Mouse (Mus musculus) ZHBTc4 (cell line): Measurements from ENCODE around the gene Gng2.

Experiments
- DNase-seq: peaks from one replicate; pipeline ENCODE4 v3.0.0-alpha.2; 2011; ENCODE audit warnings: low read depth, low spot score

Gene Gng2

DNA sequence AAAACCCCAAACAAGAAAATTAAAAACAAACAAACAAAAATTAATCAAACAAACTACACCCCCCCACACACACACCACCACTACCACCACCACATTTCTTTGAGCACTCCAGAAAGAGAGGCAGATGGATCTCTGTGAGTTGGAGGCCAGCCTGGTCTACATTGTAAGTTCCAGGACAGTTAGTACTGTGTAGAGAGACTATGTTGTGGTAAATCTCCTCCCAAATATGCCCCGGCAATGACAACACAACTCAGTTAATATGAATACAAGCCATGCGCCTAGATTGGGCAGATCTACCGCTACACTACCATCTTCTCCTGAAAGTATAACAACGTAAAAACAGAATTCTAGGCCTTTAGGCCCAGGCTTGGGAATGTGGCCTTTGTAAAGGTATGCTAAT is 117.1 kb downstream of the Gng2 start:
- peak; percentile 54 for DNase-seq

DNA sequence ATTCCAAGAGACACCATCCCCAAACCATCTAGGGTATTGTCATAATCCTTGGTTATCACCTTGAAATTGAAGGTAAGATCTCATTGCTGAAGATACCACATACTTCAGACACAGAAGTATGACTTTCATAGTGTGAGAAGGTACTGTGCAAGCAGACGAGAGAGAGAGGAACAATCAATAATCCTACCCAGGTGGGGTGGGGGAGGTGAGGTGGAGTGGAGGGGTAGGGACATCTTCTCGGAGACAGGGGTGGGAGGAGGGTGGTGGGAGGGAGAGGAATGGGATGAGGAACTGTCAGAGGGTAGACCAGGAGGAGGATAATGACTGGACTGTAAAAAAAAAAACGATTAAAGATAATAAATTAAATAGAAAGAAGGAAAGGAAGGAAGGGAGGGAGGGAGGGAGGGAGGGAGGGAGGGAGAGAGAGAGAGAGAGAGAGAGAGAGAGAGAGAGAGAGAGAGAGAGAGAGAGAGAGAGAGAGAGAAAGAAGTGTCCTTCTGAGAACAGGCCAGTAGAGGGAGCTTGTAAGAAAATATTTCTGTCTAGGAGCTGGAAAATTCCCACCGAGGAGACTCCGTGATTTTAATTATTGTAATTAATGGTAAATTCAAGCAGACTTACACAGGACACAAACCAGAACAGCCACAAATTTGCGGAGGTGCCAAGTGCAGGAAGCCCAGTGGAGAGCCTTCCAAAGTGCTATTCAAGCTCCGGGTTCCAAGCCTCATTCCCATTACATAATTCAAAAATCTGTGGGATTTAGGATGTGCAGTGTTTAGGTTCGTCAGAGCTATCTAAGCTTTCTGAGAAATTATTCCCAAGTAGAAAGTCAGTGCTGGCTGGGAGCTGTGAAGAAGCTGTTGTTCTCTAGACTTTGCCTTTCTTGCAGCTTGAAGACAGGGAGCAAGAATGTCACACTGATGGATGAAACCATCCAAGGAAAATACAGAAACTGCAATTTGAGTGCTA is 118.3 kb downstream of the Gng2 start:
- DNase-seq: peak; percentile 55

DNA sequence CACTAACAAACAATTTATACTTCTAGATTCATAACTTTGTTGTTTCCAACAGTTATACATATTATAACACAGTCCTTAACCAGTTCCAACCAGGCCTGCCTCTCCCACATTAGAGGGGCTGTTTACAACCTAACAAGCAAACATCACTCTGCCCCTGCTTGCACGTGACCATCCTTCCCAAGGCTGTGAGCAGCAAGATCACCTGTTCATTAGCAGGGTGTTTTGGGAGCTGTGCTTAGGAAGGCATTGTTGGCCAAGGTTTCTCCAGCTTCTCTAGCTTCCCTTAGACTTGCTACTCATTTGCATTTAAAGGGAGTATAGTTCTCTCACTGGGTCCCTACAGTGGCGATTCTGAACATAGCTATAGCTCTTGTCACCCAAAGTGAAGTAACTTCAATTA is 119.1 kb downstream of the Gng2 start:
- peak; percentile 80 for DNase-seq

DNA sequence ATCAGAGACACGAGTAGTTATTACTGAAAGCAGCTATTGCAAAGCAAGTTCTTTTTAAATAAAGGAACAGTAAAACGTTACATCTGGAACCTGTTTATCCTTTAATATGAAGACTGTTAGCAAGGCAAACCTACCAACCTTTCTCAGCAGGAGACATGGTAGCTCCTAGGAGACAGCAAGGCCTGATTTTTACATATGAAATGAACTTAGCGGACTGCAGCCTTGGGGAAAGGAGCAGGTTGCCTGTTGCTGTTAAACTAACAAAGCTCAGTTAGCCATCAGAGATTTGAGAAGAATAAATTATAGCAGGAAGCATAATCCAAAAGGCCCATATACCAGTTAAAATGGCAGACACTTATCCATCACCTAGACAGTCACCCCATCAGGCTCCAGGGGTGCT is 124.0 kb downstream of the Gng2 start:
- DNase-seq: peak; percentile 59

DNA sequence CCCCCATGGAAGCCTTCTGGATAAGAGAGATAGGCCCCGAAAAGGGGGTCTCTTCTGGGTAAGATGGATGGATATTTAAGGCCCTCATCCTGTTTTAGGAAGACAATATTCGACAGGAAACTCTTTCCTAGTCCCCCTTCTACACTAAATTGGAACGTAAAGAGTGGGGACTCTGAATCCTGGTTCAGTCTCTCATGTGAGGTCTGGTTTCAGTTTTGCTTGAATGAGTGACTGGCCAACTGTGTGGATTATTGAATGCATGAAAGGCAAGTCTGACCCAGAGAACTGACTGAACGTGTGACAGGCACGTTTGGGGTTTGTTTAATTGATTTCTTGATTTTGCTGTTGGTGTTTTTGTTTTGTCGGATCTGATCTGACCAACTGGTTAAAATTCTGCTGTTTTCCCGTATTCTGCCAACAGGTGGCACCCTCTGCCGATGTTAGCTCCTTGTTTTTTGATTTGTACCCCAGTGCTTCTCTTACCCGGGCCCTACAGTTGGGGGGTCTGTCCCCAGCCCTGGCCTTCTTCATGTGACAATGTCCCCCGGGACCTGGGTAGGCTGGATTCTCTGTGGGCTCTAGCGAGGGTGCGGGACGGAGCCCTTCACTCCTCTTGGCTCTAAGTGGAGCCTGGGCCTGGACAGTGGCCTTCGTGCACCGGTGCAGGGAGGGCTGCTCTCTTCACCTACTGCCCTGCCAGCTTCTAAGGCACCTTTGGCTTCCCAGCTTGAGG is 137.7 kb downstream of the Gng2 start:
- DNase-seq: peak; percentile 73

DNA sequence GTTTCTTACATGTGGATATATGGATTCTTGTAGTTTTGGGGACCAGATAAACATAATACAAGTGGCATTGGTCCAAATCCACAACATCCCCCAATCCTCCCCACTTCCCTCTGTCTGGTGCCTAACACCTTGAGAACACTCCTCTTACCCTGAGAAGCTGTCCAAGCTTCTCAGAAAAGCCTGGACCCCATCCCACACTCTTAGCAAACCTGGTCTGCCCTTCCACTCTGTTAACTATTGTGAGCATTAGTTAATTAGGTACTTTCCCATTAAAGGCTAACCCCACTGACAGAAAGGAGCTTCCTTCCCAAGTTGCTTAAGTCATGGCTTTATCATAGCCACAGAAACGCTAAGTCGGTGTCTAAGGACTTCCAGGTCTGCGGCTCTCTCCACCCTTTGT is 141.1 kb downstream of the Gng2 start:
- no peak for DNase-seq

DNA sequence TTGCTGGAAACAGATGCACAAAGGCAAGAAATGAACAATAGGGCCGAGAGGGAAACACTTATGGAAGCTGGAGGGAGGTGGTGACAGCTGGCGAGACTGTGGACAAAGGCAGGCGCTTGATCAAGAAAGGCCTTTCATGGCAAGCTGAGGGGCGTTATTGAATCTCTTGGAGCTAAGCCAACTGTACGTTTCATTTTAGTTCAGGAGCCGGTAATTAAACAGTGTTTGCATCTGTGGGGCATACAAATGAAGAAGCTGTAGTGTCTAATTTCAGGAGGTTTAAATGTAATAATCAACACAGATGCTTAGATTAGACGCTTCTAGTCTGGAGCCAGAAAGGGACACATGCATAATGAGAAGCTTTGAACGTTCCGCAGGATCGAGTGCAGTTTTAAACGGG is 151.9 kb downstream of the Gng2 start:
- DNase-seq: no peak

DNA sequence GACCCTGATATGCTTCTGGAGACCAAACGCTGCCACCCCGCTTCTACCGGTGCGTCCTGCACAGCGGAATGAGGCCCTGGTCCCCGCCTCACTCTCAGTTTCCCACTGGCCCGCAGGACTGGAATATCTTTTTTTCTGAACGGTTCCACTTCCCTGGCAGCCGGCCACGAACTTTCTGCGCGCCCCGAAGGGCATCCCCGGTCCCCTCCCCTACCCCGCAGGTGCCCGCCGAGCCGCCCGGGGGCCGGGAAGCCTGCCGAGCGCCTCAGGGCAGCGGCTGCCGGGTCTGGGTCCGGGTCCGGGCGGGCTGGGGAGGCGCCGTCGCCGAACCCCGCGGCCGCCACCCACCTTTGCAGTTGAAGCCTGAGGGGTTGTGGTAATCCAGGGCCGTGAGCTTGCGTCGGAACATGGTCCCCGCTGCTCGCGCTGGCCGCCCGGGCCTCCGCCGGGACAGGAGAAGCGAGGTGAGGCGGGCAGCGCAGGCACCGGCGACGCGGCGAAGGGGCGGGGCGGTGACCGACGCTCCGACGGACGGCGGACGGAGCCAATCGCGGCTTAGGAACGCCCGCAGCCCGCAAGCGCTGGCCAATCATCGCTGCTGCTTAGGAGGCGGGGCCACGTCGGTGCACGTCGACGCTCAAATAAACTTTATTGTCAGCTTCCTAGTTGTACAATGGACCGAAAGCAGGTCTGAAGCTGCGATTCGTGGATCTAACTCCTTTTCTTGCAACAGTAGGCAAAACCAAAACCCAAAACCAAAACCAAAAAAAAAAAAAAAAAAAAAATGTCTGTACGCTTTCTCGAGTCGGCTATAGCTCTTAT is 153.9 kb downstream of the Gng2 start, which contains the start of gene Rtraf:
Gene Rtraf, minus strand, starts transcription at position 504 of the 822 bp plus-strand sequence.
- peak; percentile 97 for DNase-seq
